Mouse (Mus musculus) lung, postnatal 0 days (tissue): Measurements from ENCODE around the gene Thyn1.

ENCODE experiments used
- CTCF ChIP-seq: IDR thresholded peaks from 2 replicates; pipeline ENCODE4 v1.5.1; 2016; ENCODE audit warnings: antibody characterized with exemption, mild to moderate bottlenecking
- EP300 ChIP-seq: IDR thresholded peaks from 2 replicates; pipeline ENCODE4 v1.6.1; 2016; ENCODE audit warnings: antibody characterized with exemption, mild to moderate bottlenecking, control low read depth

DNA sequence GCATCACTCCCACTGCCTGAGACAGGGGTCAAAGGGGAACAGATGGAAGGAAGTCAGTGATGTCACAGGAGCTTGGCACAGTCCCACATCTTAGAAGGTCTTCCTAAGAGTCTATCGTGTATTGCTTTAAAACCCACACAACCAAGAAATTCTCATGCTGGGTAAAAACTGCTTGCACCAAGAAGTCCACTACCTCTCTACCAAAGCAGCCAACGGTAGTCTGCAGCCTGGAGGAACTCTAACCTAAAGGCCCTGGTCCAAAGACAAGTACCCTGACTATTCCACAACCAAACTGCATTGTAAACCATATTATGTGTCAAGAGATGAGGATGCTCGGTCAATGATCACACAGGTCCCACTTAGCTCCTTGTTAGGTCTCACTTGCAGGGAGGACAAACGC lies 9.3 kb upstream of the Thyn1 start:
- TF ChIP-seq CTCF (no peak), EP300 (no peak)
